Mouse (Mus musculus) heart, postnatal 4 days (tissue): ENCODE measurements around the gene Med12l. TPM values are rescaled to one million over a fixed set of nuclear protein-coding genes. Genes with fewer than 3 reads are reported as not detected.
"Not testable (repeated sequence)": the region's sequence is repeated elsewhere in the genome, so short reads cannot be mapped to it uniquely, and the experiment has no call there.

Experiments
- DNase-seq: peaks from one replicate; pipeline ENCODE4 v3.0.0; 2021
- total RNA-seq, 2 experiments: library from RNA; stranded (reverse); gene quantifications; 2 replicates each; pipeline ENCODE4 v1.2.3; 2021

The Med12l gene
- total RNA-seq, 2 experiments from 2014 or later: 15.0 to 16.3 TPM

DNA sequence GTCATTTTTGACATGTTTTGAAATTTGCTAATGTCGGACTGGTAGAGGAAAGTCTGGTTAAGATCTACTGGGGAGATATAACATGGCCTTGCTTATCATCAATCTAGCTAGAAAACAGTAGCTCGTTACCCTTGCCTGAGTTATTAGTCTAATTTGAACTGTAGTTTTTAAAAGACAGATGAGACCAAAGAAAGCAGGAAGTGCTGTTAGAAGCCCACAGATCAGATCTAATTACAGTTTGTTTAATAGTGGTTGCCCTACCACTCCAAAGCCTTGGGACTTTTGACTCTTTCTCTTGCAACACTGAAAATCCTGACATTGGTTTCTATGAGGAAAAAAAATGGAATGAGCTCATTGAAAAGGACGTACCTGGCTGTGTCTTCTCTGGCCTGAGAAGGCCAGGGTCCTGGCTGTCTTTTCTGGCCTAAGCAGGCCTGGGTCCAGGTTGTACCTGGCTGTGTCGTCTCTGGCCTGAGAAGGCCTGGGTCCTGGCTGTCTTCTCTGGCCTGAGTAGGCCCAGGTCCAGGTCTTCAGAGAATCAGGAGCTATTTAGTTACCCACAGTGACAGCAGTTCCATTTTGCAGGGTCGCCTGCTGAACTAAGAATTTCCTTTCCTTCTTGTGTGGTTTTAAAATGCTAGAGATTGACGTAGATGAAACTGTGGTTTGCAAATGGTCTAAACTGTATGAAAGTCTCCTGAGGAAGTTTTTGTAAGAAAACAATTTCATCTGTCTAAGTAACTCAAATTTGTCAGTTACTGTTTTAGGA lies 95.8 kb downstream of the Med12l start, which contains the start of gene Gpr171:
Gene Gpr171 (minus strand): TSS at position 604 of the 769 bp plus-strand sequence.
- no peak for DNase-seq

- no peak for DNase-seq
Measured at GRCm38 (mm10) chr3:59102146-59102545, 96.5 kb downstream of the Med12l start.

GRCm38 (mm10) chr3:59104462-59104861 lies 98.8 kb downstream of the Med12l start:
- no peak for DNase-seq

- DNase-seq: no peak
Measured at GRCm38 (mm10) chr3:59107439-59107838, 101.8 kb downstream of the Med12l start.

DNA sequence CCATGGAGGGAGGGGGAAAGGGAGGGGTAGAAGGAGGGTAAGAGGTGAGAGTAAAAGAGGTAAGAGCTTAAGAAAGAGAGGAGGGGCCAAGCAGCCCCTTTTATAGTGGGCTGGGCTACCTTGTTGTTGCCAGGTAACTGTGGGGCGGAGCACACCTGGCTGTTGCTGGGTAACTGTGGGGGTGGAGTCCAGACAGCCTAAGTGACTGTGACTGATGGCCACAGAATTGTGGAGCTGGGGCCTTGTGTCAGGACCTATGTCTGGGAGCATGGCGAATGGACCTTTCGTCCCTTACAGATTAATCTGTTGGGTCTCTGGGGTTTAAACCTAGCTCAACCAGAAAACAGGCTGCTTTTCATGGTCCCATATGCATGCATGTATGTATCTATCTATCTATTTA lies 104.2 kb downstream of the Med12l start:
- DNase-seq: not testable (repeated sequence)

DNA sequence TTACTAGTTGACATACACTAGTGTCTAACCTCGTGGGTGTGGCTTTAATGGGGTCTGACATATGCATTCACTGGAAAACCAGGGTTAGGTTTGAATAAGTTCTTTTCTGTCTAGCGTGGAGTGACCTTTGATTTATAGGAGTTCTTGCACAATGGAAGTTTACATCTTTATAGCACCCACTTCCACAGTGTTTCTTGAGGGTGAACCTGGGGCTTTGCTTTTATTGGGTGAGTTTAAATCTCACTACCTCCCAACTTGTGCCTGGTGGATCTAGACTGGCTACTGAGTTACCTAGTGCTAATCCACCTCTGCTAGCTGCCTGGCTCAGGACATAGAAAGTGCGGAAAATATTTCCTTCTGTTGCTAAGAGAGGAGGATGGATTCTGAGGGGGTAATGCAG lies 106.3 kb downstream of the Med12l start:
- DNase-seq: no peak

GRCm38 (mm10) chr3:59113291-59113690 lies 107.7 kb downstream of the Med12l start:
- not testable (repeated sequence) for DNase-seq

DNA sequence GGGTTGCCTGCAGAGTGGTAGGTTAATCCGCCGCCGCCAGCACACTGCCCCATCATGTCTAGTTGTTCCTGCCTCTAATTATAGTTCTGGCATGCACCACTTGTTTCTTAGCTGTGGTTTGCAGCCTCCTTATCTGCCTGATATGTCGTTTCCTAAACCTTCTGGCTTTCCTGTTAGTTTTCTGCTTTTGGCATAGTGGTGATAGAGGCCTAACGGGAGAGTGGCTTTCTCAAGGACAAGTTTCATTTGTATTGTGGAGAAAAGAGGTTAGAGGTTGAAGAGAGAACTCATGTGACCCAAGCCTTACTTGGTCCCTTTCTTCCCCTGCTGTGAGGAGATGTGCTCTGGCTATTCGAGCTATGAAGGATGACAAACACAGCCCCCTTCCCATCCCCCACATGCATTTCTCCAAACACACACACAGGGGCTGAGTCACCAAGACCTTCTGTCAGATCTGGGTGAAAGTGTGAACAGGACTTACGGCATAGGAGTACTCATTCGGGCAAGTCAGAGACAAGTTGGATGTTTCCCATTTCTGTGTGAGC lies 108.4 kb downstream of the Med12l start:
- DNase-seq: peak; percentile 27

DNA sequence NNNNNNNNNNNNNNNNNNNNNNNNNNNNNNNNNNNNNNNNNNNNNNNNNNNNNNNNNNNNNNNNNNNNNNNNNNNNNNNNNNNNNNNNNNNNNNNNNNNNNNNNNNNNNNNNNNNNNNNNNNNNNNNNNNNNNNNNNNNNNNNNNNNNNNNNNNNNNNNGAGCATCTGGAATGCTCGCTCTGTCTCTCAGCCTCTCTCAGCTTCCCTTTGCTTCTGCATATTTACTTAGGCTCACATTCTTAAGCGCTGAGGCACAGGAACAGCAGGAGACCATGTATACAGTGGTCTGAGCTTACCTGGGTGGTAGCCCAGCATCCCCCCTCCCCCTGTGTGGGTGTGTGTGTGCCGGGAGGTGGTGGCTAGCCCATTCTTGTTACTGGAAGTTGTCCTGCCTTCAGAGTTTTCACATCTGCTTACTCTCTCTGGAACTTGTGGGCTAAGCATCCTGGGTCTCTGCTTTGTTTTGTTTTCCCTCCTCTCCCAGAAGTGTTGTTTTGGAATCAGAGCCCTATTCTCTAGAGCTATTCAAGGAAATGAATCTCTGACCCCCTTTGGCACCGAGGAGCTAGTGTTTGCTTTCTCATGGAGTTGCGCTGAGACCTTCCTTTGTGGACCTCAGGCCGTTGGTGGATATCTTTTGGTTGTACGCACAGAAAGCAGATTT lies 115.6 kb downstream of the Med12l start:
- no peak for DNase-seq

GRCm38 (mm10) chr3:59121780-59122449 lies 116.3 kb downstream of the Med12l start:
- no peak for DNase-seq

GRCm38 (mm10) chr3:59125022-59125421 lies 119.4 kb downstream of the Med12l start:
- DNase-seq: no peak

GRCm38 (mm10) chr3:59125783-59126555 lies 120.3 kb downstream of the Med12l start:
- no peak for DNase-seq

- no peak for DNase-seq
Measured at GRCm38 (mm10) chr3:59128681-59129080, 123.1 kb downstream of the Med12l start.

DNA sequence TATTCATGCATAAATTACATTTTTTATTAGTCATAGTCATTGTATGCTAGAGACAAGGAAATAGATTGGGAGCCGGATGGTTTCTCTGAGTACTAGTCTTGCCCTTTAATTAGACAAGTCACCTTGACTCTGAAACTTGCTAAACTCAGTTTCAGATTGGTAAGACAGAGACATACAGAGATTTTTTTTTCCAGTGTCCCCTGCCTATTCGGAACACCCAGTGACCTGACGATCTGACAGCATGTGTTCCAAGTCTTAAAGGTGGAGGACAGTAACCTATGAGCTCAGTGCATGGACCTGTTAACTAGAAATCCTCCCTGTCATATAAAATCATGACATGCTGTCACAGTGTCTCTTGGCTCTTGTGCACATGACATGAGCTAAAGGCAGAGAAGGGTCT lies 123.9 kb downstream of the Med12l start:
- DNase-seq: no peak

DNA sequence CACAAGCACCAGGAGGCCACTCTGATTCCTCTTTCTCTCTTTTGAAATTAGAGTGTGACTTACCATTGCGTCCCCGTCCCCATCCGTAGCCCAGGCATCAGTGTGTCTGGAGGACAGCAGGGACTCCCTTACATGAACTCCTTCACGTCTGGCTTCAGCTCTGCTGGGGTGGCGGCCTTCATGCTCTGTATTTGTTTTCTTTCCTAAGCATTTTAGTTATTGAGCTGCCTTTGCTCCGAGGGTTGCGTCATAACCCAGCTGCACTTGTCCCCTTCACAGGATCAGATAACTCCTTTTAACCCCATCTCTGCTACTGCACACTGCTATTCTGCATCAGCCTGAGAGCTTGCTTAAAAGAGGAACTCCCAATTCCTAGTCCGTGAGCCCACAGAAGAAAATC lies 124.8 kb downstream of the Med12l start:
- no peak for DNase-seq

DNA sequence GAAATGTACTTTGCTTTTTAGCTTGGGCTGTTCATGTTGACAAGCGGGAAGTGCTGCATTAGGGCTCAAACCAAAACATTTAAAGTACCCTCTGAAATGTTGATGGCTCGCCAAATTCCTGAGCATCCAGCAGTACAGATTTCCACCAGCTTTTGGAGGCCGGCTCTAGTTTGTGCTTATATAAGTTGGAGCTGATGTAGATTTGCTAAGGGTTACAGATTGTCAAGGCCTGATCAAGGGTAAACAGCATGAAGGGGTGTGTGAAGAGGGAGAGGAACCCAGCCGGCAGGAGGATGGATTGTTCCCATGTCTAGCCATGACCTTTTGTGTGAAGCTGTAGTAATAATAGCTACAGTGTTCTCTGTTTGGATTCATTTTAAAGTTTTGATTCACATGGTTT lies 125.5 kb downstream of the Med12l start:
- no peak for DNase-seq

DNA sequence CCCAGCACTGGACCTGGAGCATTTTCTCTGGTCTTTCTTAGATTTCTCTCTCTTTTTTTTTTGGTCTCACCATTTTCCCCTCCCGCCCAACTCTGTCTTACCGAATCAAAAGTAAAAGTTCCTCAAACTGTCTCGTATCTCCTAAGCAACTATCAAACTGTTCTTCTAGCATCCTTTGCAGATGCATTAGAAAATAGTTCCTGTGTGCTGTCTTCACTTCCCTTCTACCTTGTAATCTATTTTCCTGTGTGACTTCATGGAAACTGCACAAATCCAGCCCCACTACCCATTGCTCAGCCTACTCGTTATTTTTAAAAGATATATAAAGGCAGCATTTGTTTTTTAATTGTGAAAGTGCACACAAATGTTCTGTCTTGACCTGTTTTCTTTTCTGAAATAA lies 126.3 kb downstream of the Med12l start:
- DNase-seq: no peak

GRCm38 (mm10) chr3:59133189-59133588 lies 127.6 kb downstream of the Med12l start:
- no peak for DNase-seq

DNA sequence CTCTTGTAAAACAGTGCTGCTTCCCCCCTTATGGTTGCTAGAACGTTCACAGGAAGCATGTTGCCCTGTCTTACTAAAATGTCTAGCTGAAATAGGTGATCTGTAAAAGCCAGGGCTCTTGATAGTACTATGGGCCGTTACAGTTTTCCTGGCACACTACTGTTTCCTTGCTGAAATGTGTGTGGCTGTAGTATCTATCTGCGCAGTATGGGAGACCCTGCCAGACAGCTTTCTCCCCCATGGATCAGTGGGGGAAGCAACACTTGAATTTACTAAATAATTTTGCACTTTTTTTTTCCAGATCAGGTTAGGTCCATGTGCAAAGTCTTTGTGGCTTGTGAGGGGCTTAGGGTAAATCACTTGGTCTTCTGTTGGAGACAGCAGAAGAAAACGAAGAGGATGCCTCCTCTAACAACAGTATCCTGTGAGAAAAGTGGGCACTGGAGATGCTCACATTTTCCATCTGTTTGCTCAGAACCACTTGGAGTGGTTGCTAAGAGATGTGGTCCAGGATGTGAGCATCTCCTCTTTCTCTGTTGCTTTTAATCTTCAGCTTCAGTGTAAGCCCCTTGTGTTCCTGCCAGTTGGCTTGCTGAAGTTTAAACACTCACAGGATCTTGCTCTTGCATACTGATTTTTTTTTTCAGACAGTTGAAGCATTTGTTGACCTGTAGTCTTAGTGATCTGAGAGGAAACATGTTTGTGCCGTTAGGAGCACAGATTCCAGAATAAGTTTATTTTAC lies 130.5 kb downstream of the Med12l start:
- DNase-seq: no peak

- no peak for DNase-seq
Measured at GRCm38 (mm10) chr3:59138946-59139468, 133.4 kb downstream of the Med12l start.

DNA sequence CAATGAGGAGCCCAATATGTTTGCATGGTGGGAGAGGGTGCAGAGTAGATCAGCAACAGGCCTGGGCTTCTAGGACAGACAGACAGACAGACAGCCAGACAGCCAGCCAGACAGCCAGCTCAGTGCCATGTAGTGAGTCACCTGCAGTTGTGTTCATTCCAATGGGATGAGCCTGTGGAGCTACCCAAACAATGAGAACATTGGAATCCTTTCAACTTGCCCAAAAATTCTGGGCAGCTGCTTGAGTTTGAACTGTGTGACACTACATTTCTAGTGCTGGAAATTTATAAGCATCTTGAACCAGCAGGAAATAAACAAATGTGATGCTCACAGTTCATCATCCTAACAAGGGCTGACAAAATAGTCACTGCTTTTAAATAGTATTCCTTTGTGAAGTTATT lies 134.0 kb downstream of the Med12l start:
- DNase-seq: no peak
